Mouse (Mus musculus) lung, postnatal 10 days (tissue): ENCODE measurements around the gene Wdfy4.
A peak's percentile ranks its signal among the peaks of the same experiment; 100 is the strongest.

Experiments used
- DNase-seq: peaks from one replicate; pipeline ENCODE4 v3.0.0; 2021

The Wdfy4 gene

GRCm38 (mm10) chr14:32964742-32965141 is 220.6 kb downstream of the Wdfy4 start:
- DNase-seq = no peak

- peak; percentile 81 for DNase-seq
These were observed 224.8 kb downstream of the Wdfy4 start for GRCm38 (mm10) chr14:32960481-32960880.

- peak; percentile 64 for DNase-seq
These were observed 226.6 kb downstream of the Wdfy4 start for GRCm38 (mm10) chr14:32958671-32959070.

GRCm38 (mm10) chr14:32956486-32956885 is 228.8 kb downstream of the Wdfy4 start:
- peak; percentile 78 for DNase-seq

- peak; percentile 81 for DNase-seq
These were observed 234.7 kb downstream of the Wdfy4 start for GRCm38 (mm10) chr14:32950312-32951301.

GRCm38 (mm10) chr14:32947512-32947911 is 237.8 kb downstream of the Wdfy4 start:
- no peak for DNase-seq

- no peak for DNase-seq
These were observed 246.1 kb downstream of the Wdfy4 start for GRCm38 (mm10) chr14:32939217-32939616.

GRCm38 (mm10) chr14:32934064-32934463 is 251.2 kb downstream of the Wdfy4 start:
- no peak for DNase-seq

- no peak for DNase-seq
These were observed 253.1 kb downstream of the Wdfy4 start for GRCm38 (mm10) chr14:32932220-32932619.

- DNase-seq = no peak
These were observed 253.6 kb downstream of the Wdfy4 start for GRCm38 (mm10) chr14:32931709-32932108.

- DNase-seq = no peak
These were observed 261.4 kb downstream of the Wdfy4 start for GRCm38 (mm10) chr14:32923871-32924270.

GRCm38 (mm10) chr14:32917919-32918318 is 267.4 kb downstream of the Wdfy4 start:
- no peak for DNase-seq

- peak; percentile 59 for DNase-seq
These were observed 269.9 kb downstream of the Wdfy4 start for GRCm38 (mm10) chr14:32915360-32915759.

- peak; percentile 40 for DNase-seq
These were observed 274.1 kb downstream of the Wdfy4 start for GRCm38 (mm10) chr14:32911187-32911586.
